Comparison of ENCODE assay signal across 8 mouse cellular contexts in the genomic region with DNA sequence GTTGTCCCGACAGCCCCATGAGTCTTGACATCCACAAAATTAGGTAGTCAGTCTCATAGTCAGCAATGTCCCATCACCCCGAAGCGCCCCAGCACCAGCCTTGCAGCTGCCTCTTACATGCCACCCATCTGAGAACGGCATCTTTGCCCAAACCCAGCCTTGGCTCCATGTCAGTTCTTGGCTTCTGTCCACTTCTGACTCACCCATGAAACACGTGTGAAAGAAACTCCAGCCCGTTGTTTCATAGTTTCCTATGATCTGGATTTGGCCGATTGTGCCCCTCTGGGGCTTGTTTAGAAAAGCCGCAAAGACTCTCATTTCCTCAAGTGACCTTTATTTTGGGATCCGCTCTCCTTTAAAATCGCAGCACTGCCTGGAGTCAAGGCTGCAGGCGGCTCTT. TPM values are rescaled to one million over a fixed set of nuclear protein-coding genes. Genes with fewer than 3 reads are reported as not detected.
DNase-seq lines count a peak whose midpoint lies in the region; ATAC-seq and TF ChIP-seq lines count a peak whose summit lies in the region.

No protein-coding gene starts in this region.

- ATAC-seq in kidney, embryonic 14.5 days (ENCODE audit: low FRiP score, low TSS enrichment): no peak
- no peak for ATAC-seq in Patski
- ATAC-seq in inflammation-experienced regulatory T-cells, adult 6 months: no peak
- no peak for ATAC-seq in neural tube, embryonic 15.5 days (ENCODE audit: low FRiP score)

- no peak overlapping the region for H3K4me2 ChIP-seq in kidney, embryonic 14.5 days (replicated peaks; ENCODE audit: low read depth, low read length)
- no peak overlapping the region for H3K4me2 ChIP-seq in neural tube, embryonic 15.5 days

- peaks cover 24% of the 10 kb centered on the region for H3K4me1 ChIP-seq in kidney, embryonic 14.5 days (ENCODE audit: control insufficient read depth, insufficient read depth, low read length)
- peaks cover 33% of the 10 kb centered on the region for H3K4me1 ChIP-seq in neural tube, embryonic 15.5 days

- no peak overlapping the region for H3K27ac ChIP-seq in kidney, embryonic 14.5 days (ENCODE audit: low read depth, low read length)
- no peak overlapping the region for H3K27ac ChIP-seq in neural tube, embryonic 15.5 days (replicated peaks)

- H3K4me3 ChIP-seq in kidney, embryonic 14.5 days (ENCODE audit: low read length): no peak overlapping the region
- no peak overlapping the region for H3K4me3 ChIP-seq in neural tube, embryonic 15.5 days (replicated peaks)

- no peak overlapping the region for H3K9ac ChIP-seq in kidney, embryonic 14.5 days (ENCODE audit: low read depth, low read length)
- H3K9ac ChIP-seq in neural tube, embryonic 15.5 days (replicated peaks): no peak overlapping the region

- H3K27me3 ChIP-seq in kidney, embryonic 14.5 days (ENCODE audit: control insufficient read depth, insufficient read depth, low read length): no peaks in the 10 kb centered on the region
- no peaks in the 10 kb centered on the region for H3K27me3 ChIP-seq in Patski
- H3K27me3 ChIP-seq in neural tube, embryonic 15.5 days (replicated peaks): no peaks in the 10 kb centered on the region

- peaks cover 9% of the 10 kb centered on the region for H3K36me3 ChIP-seq in kidney, embryonic 14.5 days (ENCODE audit: control insufficient read depth, insufficient read depth, low read length)
- H3K36me3 ChIP-seq in neural tube, embryonic 15.5 days: peaks cover 17% of the 10 kb centered on the region

- H3K9me3 ChIP-seq in kidney, embryonic 14.5 days (ENCODE audit: control insufficient read depth, low read length): no peaks in the 10 kb centered on the region
- no peaks in the 10 kb centered on the region for H3K9me3 ChIP-seq in neural tube, embryonic 15.5 days (replicated peaks)

- CTCF ChIA-PET in Patski (lab: Charles Lee): no interaction called here

- no peak for TF ChIP-seq CTCF in Patski (IDR thresholded peaks at IDR 0.05)

- in situ Hi-C loops in Patski (cut with MboI; ENCODE audit: low pct_unique_long_range_greater_than_20kb): loop anchor here (25.0 kb wide), 1 partner anchor 1365 kb away; no protein-coding TSS in a partner anchor

- WGBS in kidney, embryonic 14.5 days: 85% methylated on average over 11 of the region's 11 CpGs
- WGBS in neural tube, embryonic 15.5 days: 74% methylated on average over 11 of the region's 11 CpGs

- POLR2A ChIA-PET in Patski (lab: Charles Lee): no interaction called here

- intact Hi-C loops in heart, postnatal 25 days (cut with DNase I): no loop called here

- peak; percentile 43 for DNase-seq in kidney, postnatal 10 days
- peak; percentile 66 for DNase-seq in Patski (ENCODE audit: low read depth, low spot score)
- DNase-seq in cerebellum, postnatal 10 days: peak; percentile 85 to 88
- DNase-seq in heart, postnatal 25 days (ENCODE audit: low spot score): peak; percentile 58
- DNase-seq in right cerebral cortex, postnatal 14 days: peak; percentile 50

RNA-seq across cellular contexts. Expression of a gene that starts 22.1 kb away (rescaled TPM):
- 64.7 and 65.1 TPM in 2 replicates for polyA plus RNA-seq in kidney, embryonic 14.5 days (2014; fragmentation: Nextera tagmentation; extraction: Ambion mirVana)
- polyA plus RNA-seq in Patski (2021): 66.3 TPM
- 10 to 100 TPM; 11.8 to 13.3 TPM for total RNA-seq in heart, postnatal 25 days (2021)
- 10 to 100 TPM; 31.4 to 58.5 (median 39.4) TPM for polyA plus RNA-seq in inflammation-experienced regulatory T-cells, adult 6 months (2017; shearing (Covaris generic))
- 73.6 and 88.2 TPM in 2 replicates for polyA plus RNA-seq in neural tube, embryonic 15.5 days (2015; fragmentation: Nextera tagmentation; extraction: Ambion mirVana)

RNA-seq across cellular contexts. Expression of a gene that starts 52.3 kb away (rescaled TPM):
- polyA plus RNA-seq in kidney, embryonic 14.5 days (2014; fragmentation: Nextera tagmentation; extraction: Ambion mirVana): 51.8 and 64.2 TPM in 2 replicates
- polyA plus RNA-seq in Patski (2021): 98.3 TPM
- 10 to 100 TPM; 50.7 to 65.8 TPM for total RNA-seq in heart, postnatal 25 days (2021)
- polyA plus RNA-seq in inflammation-experienced regulatory T-cells, adult 6 months (2017; shearing (Covaris generic)): 10 to 100 TPM; 21.7 to 30.1 (median 25.1) TPM
- polyA plus RNA-seq in neural tube, embryonic 15.5 days (2015; fragmentation: Nextera tagmentation; extraction: Ambion mirVana): 91.6 and 92.1 TPM in 2 replicates

RNA-seq across cellular contexts. Expression of a gene that starts 56.1 kb away (rescaled TPM):
- polyA plus RNA-seq in kidney, embryonic 14.5 days (2014; fragmentation: Nextera tagmentation; extraction: Ambion mirVana): 0.19 and 0.72 TPM in 2 replicates
- polyA plus RNA-seq in Patski (2021): 1.5 TPM
- total RNA-seq in heart, postnatal 25 days (2021): not detected
- polyA plus RNA-seq in inflammation-experienced regulatory T-cells, adult 6 months (2017; shearing (Covaris generic)): 1 to 10 TPM in 1 of 3 experiments, under 1 TPM in 1, not detected in 1; 0.68 to 2.6 TPM
- polyA plus RNA-seq in neural tube, embryonic 15.5 days (2015; fragmentation: Nextera tagmentation; extraction: Ambion mirVana): 0.36 and 0.88 TPM in 2 replicates

RNA-seq across cellular contexts. Expression of a gene that starts 56.2 kb away (rescaled TPM):
- polyA plus RNA-seq in kidney, embryonic 14.5 days (2014; fragmentation: Nextera tagmentation; extraction: Ambion mirVana): 429 and 590 TPM in 2 replicates
- 1,249 TPM for polyA plus RNA-seq in Patski (2021)
- 1,000 to 10,000 TPM; 1,992 to 2,010 TPM for total RNA-seq in heart, postnatal 25 days (2021)
- polyA plus RNA-seq in inflammation-experienced regulatory T-cells, adult 6 months (2017; shearing (Covaris generic)): 100 to 1,000 TPM; 604 to 659 (median 643) TPM
- 658 and 665 TPM in 2 replicates for polyA plus RNA-seq in neural tube, embryonic 15.5 days (2015; fragmentation: Nextera tagmentation; extraction: Ambion mirVana)
